Mouse (Mus musculus) hindbrain, embryonic 15.5 days (tissue): ENCODE results near the gene Arpc5l. TPM values are rescaled to one million over a fixed set of nuclear protein-coding genes. Genes with fewer than 3 reads are reported as not detected.

ENCODE experiments used
- ATAC-seq: fragments of 200-750 bp; cut with Nextera tagmentation; 2 replicates; pipeline ENCODE4 v1.8.0; 2017; ENCODE audit warnings: low read depth, moderate number of reproducible peaks, moderate TSS enrichment; ENCODE audit not compliant: low FRiP score
- H3K27ac ChIP-seq: fragments of 300-500 bp; sonication (generic); replicated peaks from 2 replicates; pipeline ENCODE4 v1.5.1; 2015; ENCODE audit warnings: mild to moderate bottlenecking, inconsistent platforms
- H3K27me3 ChIP-seq: fragments of 300-500 bp; sonication (generic); 2 replicates; pipeline ENCODE4 v1.6.1; 2015; ENCODE audit warnings: control low read depth, inconsistent platforms
- H3K36me3 ChIP-seq: fragments of 300-500 bp; sonication (generic); 2 replicates; pipeline ENCODE4 v1.6.1; 2015; ENCODE audit warnings: control low read depth, inconsistent platforms
- H3K4me1 ChIP-seq: fragments of 300-500 bp; sonication (generic); replicated peaks from 2 replicates; pipeline ENCODE4 v1.6.1; 2015; ENCODE audit warnings: control low read depth, inconsistent platforms
- H3K4me2 ChIP-seq: fragments of 300-500 bp; sonication (generic); 2 replicates; pipeline ENCODE4 v1.6.1; 2015; ENCODE audit warnings: moderate library complexity, mild to moderate bottlenecking, inconsistent platforms
- H3K4me3 ChIP-seq: fragments of 300-500 bp; sonication (generic); 2 replicates; pipeline ENCODE4 v1.5.1; 2015; ENCODE audit warnings: mild to moderate bottlenecking, inconsistent platforms
- H3K9ac ChIP-seq: fragments of 300-500 bp; sonication (generic); 2 replicates; pipeline ENCODE4 v1.6.1; 2015; ENCODE audit warnings: inconsistent platforms
- H3K9me3 ChIP-seq: fragments of 300-500 bp; sonication (generic); 2 replicates; pipeline ENCODE4 v1.6.1; 2016; ENCODE audit warnings: control low read depth, inconsistent platforms
- WGBS: fragments of 180-500 bp; shearing (Covaris S2); methylation state at CpG from one replicate; pipeline ENCODE4 v1.1.7; 2015; 5-methylcytosine and 5-hydroxymethylcytosine counted together
- polyA plus RNA-seq: library from polyadenylated mRNA; unstranded; fragments of >200 nt; fragmentation: Nextera tagmentation; extraction: Ambion mirVana; gene quantifications from 2 replicates; pipeline ENCODE4 v1.2.1, GENCODE M21; 2015

Gene Arpc5l
- polyA plus RNA-seq, 1 experiment from 2014 or later, result 140 TPM

- ATAC-seq, result no peak
- 93% methylated on average over 2 of the region's 2 CpGs for WGBS
- Histone ChIP-seq H3K36me3 (no peaks in the 10 kb centered on the region), H3K4me2 (no peak overlapping the region), H3K9ac (no peak overlapping the region), H3K27me3 (no peaks in the 10 kb centered on the region), H3K4me3 (no peak overlapping the region), H3K4me1 (no peaks in the 10 kb centered on the region), H3K9me3 (no peaks in the 10 kb centered on the region), H3K27ac (no peak overlapping the region)
Measured at GRCm38 (mm10) chr2:38983456-38983855, 21.7 kb upstream of the Arpc5l start.

- H3K9me3 ChIP-seq, result no peaks in the 10 kb centered on the region
- H3K36me3 ChIP-seq, result no peaks in the 10 kb centered on the region
- no peak overlapping the region for H3K4me2 ChIP-seq
- 81% methylated on average over 3 of the region's 3 CpGs for WGBS
- no peak overlapping the region for H3K9ac ChIP-seq
- no peak overlapping the region for H3K27ac ChIP-seq
- ATAC-seq, result no peak
- no peaks in the 10 kb centered on the region for H3K4me1 ChIP-seq
- no peak overlapping the region for H3K4me3 ChIP-seq
- no peaks in the 10 kb centered on the region for H3K27me3 ChIP-seq
Measured at GRCm38 (mm10) chr2:38986580-38986979, 18.6 kb upstream of the Arpc5l start.

- no peaks in the 10 kb centered on the region for H3K36me3 ChIP-seq
- no peak overlapping the region for H3K4me2 ChIP-seq
- H3K9ac ChIP-seq, result no peak overlapping the region
- no peak overlapping the region for H3K27ac ChIP-seq
- ATAC-seq, result 0 out of 2 replicates have a peak, but pooled peaks have one; percentile 25
- WGBS, result 71% methylated on average over 1 of the region's 1 CpGs
- H3K27me3 ChIP-seq, result no peaks in the 10 kb centered on the region
- no peaks in the 10 kb centered on the region for H3K4me1 ChIP-seq
- no peak overlapping the region for H3K4me3 ChIP-seq
- no peaks in the 10 kb centered on the region for H3K9me3 ChIP-seq
Measured at GRCm38 (mm10) chr2:38987371-38987770, 17.8 kb upstream of the Arpc5l start.

GRCm38 (mm10) chr2:38987803-38988510, 17.2 kb upstream of the Arpc5l start:
- H3K4me1 ChIP-seq, result no peaks in the 10 kb centered on the region
- H3K4me2 ChIP-seq, result no peak overlapping the region
- no peaks in the 10 kb centered on the region for H3K36me3 ChIP-seq
- WGBS, result 81% methylated on average over 6 of the region's 6 CpGs
- no peak overlapping the region for H3K4me3 ChIP-seq
- H3K9ac ChIP-seq, result no peak overlapping the region
- H3K27me3 ChIP-seq, result no peaks in the 10 kb centered on the region
- no peak overlapping the region for H3K27ac ChIP-seq
- H3K9me3 ChIP-seq, result no peaks in the 10 kb centered on the region
- ATAC-seq, result no peak; the same call in 1 of the 2 replicates

- H3K4me3 ChIP-seq, result no peak overlapping the region
- no peak overlapping the region for H3K4me2 ChIP-seq
- H3K4me1 ChIP-seq, result no peaks in the 10 kb centered on the region
- H3K36me3 ChIP-seq, result no peaks in the 10 kb centered on the region
- no peaks in the 10 kb centered on the region for H3K9me3 ChIP-seq
- no peaks in the 10 kb centered on the region for H3K27me3 ChIP-seq
- no peak for ATAC-seq
- H3K27ac ChIP-seq, result no peak overlapping the region
- WGBS, result 95% methylated on average over 2 of the region's 2 CpGs
- H3K9ac ChIP-seq, result no peak overlapping the region
Measured at GRCm38 (mm10) chr2:38988929-38989328, 16.2 kb upstream of the Arpc5l start.

- Histone ChIP-seq H3K27me3 (no peaks in the 10 kb centered on the region), H3K36me3 (no peaks in the 10 kb centered on the region), H3K9ac (no peak overlapping the region), H3K27ac (no peak overlapping the region), H3K4me2 (no peak overlapping the region), H3K4me3 (no peak overlapping the region), H3K9me3 (no peaks in the 10 kb centered on the region), H3K4me1 (no peaks in the 10 kb centered on the region)
- no peak for ATAC-seq
- WGBS, result 82% methylated on average over 4 of the region's 4 CpGs
Measured at GRCm38 (mm10) chr2:38992004-38992403, 13.1 kb upstream of the Arpc5l start.

- H3K27me3 ChIP-seq, result no peaks in the 10 kb centered on the region
- no peak overlapping the region for H3K27ac ChIP-seq
- H3K9me3 ChIP-seq, result no peaks in the 10 kb centered on the region
- H3K9ac ChIP-seq, result no peak overlapping the region
- H3K4me1 ChIP-seq, result no peaks in the 10 kb centered on the region
- H3K4me2 ChIP-seq, result no peak overlapping the region
- 40% methylated on average over 4 of the region's 4 CpGs for WGBS
- no peak for ATAC-seq
- no peak overlapping the region for H3K4me3 ChIP-seq
- H3K36me3 ChIP-seq, result no peaks in the 10 kb centered on the region
Measured at GRCm38 (mm10) chr2:38992452-38992851, 12.7 kb upstream of the Arpc5l start.

GRCm38 (mm10) chr2:38997386-38998374, 7.5 kb upstream of the Arpc5l start, which contains the start of gene Wdr38:
Wdr38 (plus strand) TSS chr2:38997476.
- Histone ChIP-seq H3K4me1 (peaks cover 7% of the 10 kb centered on the region), H3K27me3 (no peaks in the 10 kb centered on the region), H3K4me3 (peak within 1 kb of the TSS; percentile 36), H3K27ac (0 out of 2 replicates have a peak within 1 kb of the TSS, but pooled peaks have one; percentile 31), H3K9ac (peak within 1 kb of the TSS; percentile 37), H3K9me3 (no peaks in the 10 kb centered on the region), H3K4me2 (peak within 1 kb of the TSS; percentile 59), H3K36me3 (peaks cover 23% of the 10 kb centered on the region)
- peak; percentile 91 for ATAC-seq
- 17% methylated on average over 33 of the region's 33 CpGs for WGBS

GRCm38 (mm10) chr2:38999381-38999780, 5.8 kb upstream of the Arpc5l start:
- Histone ChIP-seq H3K27me3 (no peaks in the 10 kb centered on the region), H3K9me3 (no peaks in the 10 kb centered on the region), H3K4me1 (peaks cover 24% of the 10 kb centered on the region), H3K4me3 (no peak overlapping the region), H3K36me3 (peaks cover 26% of the 10 kb centered on the region), H3K9ac (no peak overlapping the region), H3K4me2 (no peak overlapping the region), H3K27ac (no peak overlapping the region)
- 64% methylated on average over 4 of the region's 4 CpGs for WGBS
- ATAC-seq, result no peak

GRCm38 (mm10) chr2:38999910-39000586, 5.1 kb upstream of the Arpc5l start:
- Histone ChIP-seq H3K9me3 (no peaks in the 10 kb centered on the region), H3K27ac (no peak overlapping the region), H3K4me1 (peaks cover 24% of the 10 kb centered on the region), H3K4me3 (no peak overlapping the region), H3K36me3 (peaks cover 26% of the 10 kb centered on the region), H3K27me3 (no peaks in the 10 kb centered on the region), H3K9ac (no peak overlapping the region), H3K4me2 (no peak overlapping the region)
- WGBS, result 65% methylated on average over 8 of the region's 8 CpGs
- no peak for ATAC-seq

GRCm38 (mm10) chr2:39000587-39000919, 4.6 kb upstream of the Arpc5l start:
- WGBS, result 92% methylated on average over 4 of the region's 4 CpGs
- no peak overlapping the region for H3K4me3 ChIP-seq
- H3K9ac ChIP-seq, result no peak overlapping the region
- H3K27me3 ChIP-seq, result no peaks in the 10 kb centered on the region
- H3K9me3 ChIP-seq, result no peaks in the 10 kb centered on the region
- H3K4me2 ChIP-seq, result no peak overlapping the region
- ATAC-seq, result no peak
- peaks cover 26% of the 10 kb centered on the region for H3K36me3 ChIP-seq
- no peak overlapping the region for H3K27ac ChIP-seq
- peaks cover 24% of the 10 kb centered on the region for H3K4me1 ChIP-seq

GRCm38 (mm10) chr2:39001866-39002265, 3.3 kb upstream of the Arpc5l start:
- H3K36me3 ChIP-seq, result peaks cover 26% of the 10 kb centered on the region
- H3K9ac ChIP-seq, result no peak overlapping the region
- H3K9me3 ChIP-seq, result no peaks in the 10 kb centered on the region
- no peak overlapping the region for H3K27ac ChIP-seq
- H3K4me2 ChIP-seq, result no peak overlapping the region
- no peaks in the 10 kb centered on the region for H3K27me3 ChIP-seq
- no peak for ATAC-seq
- 87% methylated on average over 3 of the region's 3 CpGs for WGBS
- no peak overlapping the region for H3K4me3 ChIP-seq
- peaks cover 35% of the 10 kb centered on the region for H3K4me1 ChIP-seq
